Mouse (Mus musculus) liver, embryonic 14.5 days (tissue): ENCODE results near the gene Tchp. TPM values are rescaled to one million over a fixed set of nuclear protein-coding genes. Genes with fewer than 3 reads are reported as not detected.

Experiments
- ATAC-seq: fragments of 200-750 bp; cut with Nextera tagmentation; 2 replicates; pipeline ENCODE4 v1.8.0; 2017; ENCODE audit warnings: moderate number of reproducible peaks, mild to moderate bottlenecking, moderate library complexity; ENCODE audit not compliant: insufficient read depth
- DNase-seq, 3 experiments: peaks; one replicate each; pipeline ENCODE4 v3.0.0-alpha.2; 2012 to 2013; ENCODE audit warnings: low read depth in 3 of 3, low spot score in 3 of 3
- H3K27ac ChIP-seq: fragments of 300-500 bp; sonication (generic); 2 replicates; pipeline ENCODE4 v1.5.1; 2014; ENCODE audit warnings: moderate library complexity, mild to moderate bottlenecking, control low read depth, inconsistent platforms
- H3K27me3 ChIP-seq: fragments of 300-500 bp; sonication (generic); 2 replicates; pipeline ENCODE4 v1.6.1; 2014; ENCODE audit warnings: mild to moderate bottlenecking, low read length, moderate library complexity; ENCODE audit not compliant: control insufficient read depth, insufficient read depth
- H3K36me3 ChIP-seq: fragments of 300-500 bp; sonication (generic); replicated peaks from 2 replicates; pipeline ENCODE4 v1.6.1; 2014; ENCODE audit warnings: low read depth; ENCODE audit not compliant: control insufficient read depth, insufficient read depth
- H3K4me1 ChIP-seq, 2 experiments: fragments of 200-500 bp in 1 of 2; fragments of 300-500 bp in 1 of 2; sonication (generic) in 1 of 2; replicated peaks; 2 replicates each; pipeline ENCODE4 v1.6.1; 2012 to 2014; ENCODE audit warnings: antibody characterized with exemption in 1 of 2, inconsistent platforms in 1 of 2, low read length in 1 of 2; ENCODE audit not compliant: control insufficient read depth in 2 of 2, insufficient read depth in 2 of 2
- H3K4me2 ChIP-seq: fragments of 300-500 bp; sonication (generic); 2 replicates; pipeline ENCODE4 v1.6.1; 2014; ENCODE audit warnings: low read depth, mild to moderate bottlenecking, control low read depth, moderate library complexity
- H3K4me3 ChIP-seq, 2 experiments: fragments of 200-500 bp in 1 of 2; fragments of 300-500 bp in 1 of 2; sonication (generic) in 1 of 2; 2 replicates each; pipeline ENCODE4 v1.5.1; 2012 to 2014; ENCODE audit warnings: low read depth in 2 of 2, low read length in 2 of 2, mild to moderate bottlenecking in 2 of 2, control low read depth in 1 of 2, inconsistent platforms in 1 of 2, moderate library complexity in 1 of 2; ENCODE audit not compliant: insufficient read depth in 1 of 2
- H3K9ac ChIP-seq: fragments of 300-500 bp; sonication (generic); replicated peaks from 2 replicates; pipeline ENCODE4 v1.6.1; 2014; ENCODE audit warnings: mild to moderate bottlenecking, control low read depth, moderate library complexity
- H3K9me3 ChIP-seq: fragments of 300-500 bp; sonication (generic); 2 replicates; pipeline ENCODE4 v1.6.1; 2016; ENCODE audit warnings: low read length, mixed read lengths; ENCODE audit not compliant: control insufficient read depth
- CTCF ChIP-seq: IDR thresholded peaks from 2 replicates; pipeline ENCODE4 v1.5.1; 2016; ENCODE audit warnings: antibody characterized with exemption, low read depth, control low read depth
- EP300 ChIP-seq: IDR thresholded peaks from 2 replicates; pipeline ENCODE4 v1.6.1; 2016; ENCODE audit warnings: antibody characterized with exemption, low read depth
- WGBS: fragments of 180-500 bp; shearing (Covaris S2); extraction: QIAGEN DNeasy Blood & Tissue Kit; methylation state at CpG from one replicate; pipeline ENCODE4 v1.1.7; 2014; ENCODE audit not compliant: insufficient replicate concordance; 5-methylcytosine and 5-hydroxymethylcytosine counted together
- polyA plus RNA-seq, 2 experiments: library from polyadenylated mRNA; depleted of rRNA in 1 of 2; stranded (reverse) in 1 of 2; unstranded in 1 of 2; fragments of >200 nt; fragmentation: Nextera tagmentation in 1 of 2; extraction: Ambion mirVana in 1 of 2; gene quantifications; 2 replicates each; pipeline versions ENCODE4 v1.2.1 to v1.2.3; 2012 to 2014

Tchp gene
- polyA plus RNA-seq, 2 experiments: 2.2 to 7.8 TPM

DNA sequence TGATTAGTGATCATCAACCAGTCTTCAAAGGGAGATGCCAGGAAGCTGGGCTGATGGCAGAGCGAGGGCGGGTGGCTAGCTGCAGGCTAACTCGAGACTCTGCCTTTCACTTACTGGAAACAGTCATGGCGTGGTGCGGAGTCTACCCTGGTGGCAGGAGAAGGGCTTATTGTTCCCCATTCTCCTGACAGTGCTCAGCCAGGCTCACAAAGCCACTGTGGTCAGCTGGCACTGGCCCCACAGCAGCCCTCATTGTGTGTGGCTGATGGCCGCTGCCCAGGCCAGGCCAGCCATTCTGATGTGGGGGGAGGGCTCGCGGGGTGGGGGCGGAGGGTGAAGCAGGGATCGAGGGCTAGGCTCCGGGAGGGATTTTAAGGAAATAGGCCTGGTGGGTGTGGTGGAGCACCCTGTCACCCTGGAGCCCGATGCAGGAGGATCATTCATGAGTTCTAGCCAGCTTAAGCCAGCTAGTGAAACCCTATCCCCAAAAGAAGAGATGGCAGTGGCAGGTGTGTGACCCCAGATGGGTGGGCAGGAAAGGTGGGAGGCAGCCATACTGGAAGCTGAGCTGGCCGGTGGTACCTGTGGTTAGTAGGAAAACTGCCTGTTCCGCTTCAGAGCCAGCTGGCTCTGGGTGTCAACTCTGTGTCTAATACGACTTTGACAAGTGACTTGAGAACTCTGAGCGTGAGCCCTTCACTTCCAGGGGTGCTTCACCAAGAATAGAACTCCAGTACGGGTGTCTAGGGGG, 27.5 kb upstream of the Tchp start:
- Histone ChIP-seq H3K27me3 (no peaks in the 10 kb centered on the region), H3K27ac (no peak overlapping the region), H3K9me3 (no peaks in the 10 kb centered on the region), H3K36me3 (no peaks in the 10 kb centered on the region), H3K9ac (no peak overlapping the region), H3K4me2 (no peak overlapping the region), H3K4me1 (peaks cover 0 to 3% of the 10 kb centered on the region in 2 experiments; a peak in 1 of 4 replicates), H3K4me3 (no peak overlapping the region)
- WGBS: 57% methylated on average over 17 of the region's 17 CpGs
- TF ChIP-seq CTCF: no peak
- TF ChIP-seq EP300: no peak
- ATAC-seq: no peak
- DNase-seq: no peak

DNA sequence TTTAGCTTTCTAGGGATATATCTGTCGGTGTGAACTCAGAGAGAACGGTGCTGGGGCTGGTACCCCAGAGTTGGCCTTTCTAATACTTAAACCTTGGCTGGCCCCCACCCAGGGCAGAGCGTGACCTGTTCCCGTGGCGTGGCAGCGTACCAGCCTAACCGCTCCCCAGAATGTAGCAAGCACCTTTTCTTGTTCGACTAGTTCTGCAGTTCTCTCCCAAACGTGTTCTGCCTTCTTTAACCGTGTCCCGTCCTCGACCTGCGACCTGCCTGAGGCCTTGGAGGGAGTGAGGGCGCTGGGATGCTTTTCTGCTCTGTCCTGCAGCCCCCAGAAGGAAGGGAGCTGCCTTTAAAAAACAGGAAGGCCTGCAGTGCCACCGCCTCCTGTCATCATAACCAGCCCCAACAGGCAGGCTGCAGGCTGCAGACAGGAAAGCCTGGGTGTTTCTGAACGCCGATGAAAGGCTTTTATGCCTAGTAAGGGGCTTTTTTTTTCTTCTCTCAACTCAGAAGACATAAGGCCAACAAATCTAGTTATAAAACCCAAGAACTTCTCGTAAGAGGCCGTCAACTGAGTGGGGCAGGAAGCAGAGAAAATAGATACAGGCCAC, 26.8 kb upstream of the Tchp start:
- TF ChIP-seq EP300 (no peak), CTCF (no peak)
- ATAC-seq: no peak
- DNase-seq: no peak
- no peak overlapping the region for H3K9ac ChIP-seq
- H3K27me3 ChIP-seq: no peaks in the 10 kb centered on the region
- WGBS: 49% methylated on average over 19 of the region's 19 CpGs
- no peaks in the 10 kb centered on the region for H3K9me3 ChIP-seq
- H3K4me1 ChIP-seq: peaks cover 0 to 3% of the 10 kb centered on the region in 2 experiments; a peak in 1 of 4 replicates
- H3K4me2 ChIP-seq: no peak overlapping the region
- H3K4me3 ChIP-seq: no peak overlapping the region
- no peaks in the 10 kb centered on the region for H3K36me3 ChIP-seq
- H3K27ac ChIP-seq: no peak overlapping the region

DNA sequence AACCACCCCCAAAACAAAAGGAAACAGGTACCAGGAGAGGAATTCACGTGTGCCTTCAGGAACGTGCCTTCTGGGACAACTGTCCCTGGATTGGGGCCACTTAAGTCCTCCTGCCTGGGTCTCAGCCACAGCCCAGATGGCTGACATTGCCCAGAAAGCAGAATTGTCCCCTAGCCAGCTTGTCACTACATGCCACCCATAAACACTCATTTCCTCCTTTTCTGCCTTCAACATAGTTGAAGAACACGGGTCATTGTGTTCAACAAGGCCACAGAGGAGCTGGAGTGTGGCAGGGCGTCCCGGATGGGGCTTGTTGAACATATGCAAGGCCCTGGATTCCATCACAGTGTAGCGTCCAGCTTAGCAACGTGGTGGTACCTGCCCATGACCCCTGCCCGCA, 25.8 kb upstream of the Tchp start:
- DNase-seq: no peak
- no peak overlapping the region for H3K27ac ChIP-seq

DNA sequence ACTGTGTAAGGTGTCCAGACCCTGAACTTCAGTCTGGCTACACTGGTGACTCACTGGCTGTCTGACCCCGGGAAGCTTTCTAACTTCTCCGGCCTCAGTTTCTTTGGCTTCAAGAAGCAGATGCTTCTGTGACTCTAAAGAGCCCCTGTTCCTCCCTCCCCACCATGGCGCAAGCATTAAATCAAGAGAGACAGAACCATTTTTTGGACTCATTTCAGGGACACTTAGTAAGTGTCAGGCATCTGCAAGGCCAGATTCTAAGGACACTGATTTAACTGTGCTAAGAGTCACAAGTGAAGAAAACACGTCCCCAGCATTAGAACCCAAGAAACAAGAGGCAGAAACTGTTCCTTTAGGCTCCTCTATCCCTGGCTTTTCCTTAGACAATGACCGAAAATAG, 21.6 kb upstream of the Tchp start:
- ATAC-seq (no peak), DNase-seq (no peak)
- WGBS: 78% methylated on average over 5 of the region's 5 CpGs
- H3K9ac ChIP-seq: no peak overlapping the region
- no peak for TF ChIP-seq EP300
- no peak for TF ChIP-seq CTCF
- H3K27ac ChIP-seq: no peak overlapping the region
- H3K4me2 ChIP-seq: no peak overlapping the region
- no peaks in the 10 kb centered on the region for H3K36me3 ChIP-seq
- H3K4me3 ChIP-seq: no peak overlapping the region
- no peaks in the 10 kb centered on the region for H3K27me3 ChIP-seq
- H3K9me3 ChIP-seq: no peaks in the 10 kb centered on the region
- peaks cover 8 to 14% of the 10 kb centered on the region in 2 experiments for H3K4me1 ChIP-seq

More for the DNA sequence above, 25.8 kb upstream of the Tchp start:
- WGBS: 62% methylated on average over 8 of the region's 8 CpGs
- H3K27me3 ChIP-seq: no peaks in the 10 kb centered on the region
- peaks cover 0 to 3% of the 10 kb centered on the region in 2 experiments; a peak in 1 of 4 replicates for H3K4me1 ChIP-seq
- no peak overlapping the region for H3K4me2 ChIP-seq
- no peak overlapping the region for H3K4me3 ChIP-seq
- no peak for TF ChIP-seq CTCF
- TF ChIP-seq EP300: no peak
- no peak overlapping the region for H3K9ac ChIP-seq
- no peak for ATAC-seq
- H3K9me3 ChIP-seq: no peaks in the 10 kb centered on the region
- no peaks in the 10 kb centered on the region for H3K36me3 ChIP-seq

DNA sequence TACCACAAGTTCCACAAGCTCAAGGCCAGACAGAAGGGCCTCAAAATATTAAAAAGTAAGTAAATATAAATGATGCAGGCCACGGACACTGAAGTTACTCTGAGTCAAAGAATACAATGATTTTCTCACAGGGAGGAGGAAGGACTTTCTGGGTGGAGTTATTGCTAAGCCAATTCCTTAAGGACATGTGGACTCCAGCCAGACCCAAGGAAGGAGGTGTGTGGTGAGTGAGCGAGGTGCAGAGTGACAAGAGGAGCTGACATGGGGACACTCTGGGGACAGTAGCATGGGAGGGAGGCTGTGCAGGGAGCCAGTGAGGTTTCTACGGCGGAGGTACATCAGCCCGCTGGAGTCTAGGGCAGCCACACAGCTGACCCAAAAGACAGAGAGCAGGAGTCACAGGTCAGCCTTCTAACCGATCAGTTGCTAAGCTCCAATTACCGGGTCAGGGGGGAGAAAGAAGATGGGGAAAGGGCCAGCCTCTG, 20.8 kb upstream of the Tchp start:
- no peak overlapping the region for H3K27ac ChIP-seq
- DNase-seq: no peak
- ATAC-seq: no peak
- H3K4me3 ChIP-seq: no peak overlapping the region
- TF ChIP-seq EP300 (no peak), CTCF (no peak)
- H3K27me3 ChIP-seq: no peaks in the 10 kb centered on the region
- 72% methylated on average over 7 of the region's 7 CpGs for WGBS
- no peaks in the 10 kb centered on the region for H3K9me3 ChIP-seq
- H3K4me2 ChIP-seq: no peak overlapping the region
- peaks cover 12 to 15% of the 10 kb centered on the region in 2 experiments for H3K4me1 ChIP-seq
- no peaks in the 10 kb centered on the region for H3K36me3 ChIP-seq
- no peak overlapping the region for H3K9ac ChIP-seq
